Mouse (Mus musculus) ES-Bruce4 (cell line): ENCODE results near the gene Ckm.

Source experiments
- CTCF ChIP-seq: IDR thresholded peaks from one replicate; pipeline ENCODE4 v1.8.1; 2011; ENCODE audit warnings: low read depth, low read length
- EP300 ChIP-seq: IDR thresholded peaks from 2 replicates; pipeline ENCODE4 v1.6.1; 2011; ENCODE audit warnings: low read depth, low read length; ENCODE audit not compliant: insufficient read depth
- POLR2A ChIP-seq: IDR thresholded peaks from one replicate; pipeline ENCODE4 v1.8.1; 2011; ENCODE audit warnings: low read length; ENCODE audit not compliant: insufficient read depth

DNA sequence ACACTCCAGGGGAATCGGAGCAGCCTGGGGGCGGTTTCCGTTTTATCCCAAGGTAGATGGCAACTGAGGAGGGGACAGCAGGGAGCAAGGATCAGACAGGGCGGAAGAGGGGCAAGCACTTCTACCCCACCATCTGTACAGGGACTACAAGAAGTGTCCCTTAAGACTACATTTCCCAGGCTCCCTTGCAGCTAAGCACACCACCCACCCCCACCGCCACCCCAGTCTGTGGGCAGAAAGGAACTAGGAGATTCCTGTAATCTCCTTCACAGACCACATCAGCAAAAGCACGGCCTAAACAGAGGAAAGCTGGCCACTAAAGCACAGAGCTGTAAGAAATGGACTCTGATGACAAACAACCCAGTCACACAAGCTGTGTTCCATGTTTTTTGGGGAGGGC lies 21.8 kb downstream of the Ckm start:
- TF ChIP-seq POLR2A (no peak), CTCF (no peak), EP300 (no peak)
